Mouse (Mus musculus): ENCODE measurements around the gene Ddx42.

GRCm38 (mm10) chr11:106283371-106283770, 66.6 kb downstream of the Ddx42 start:
- TF ChIP-seq CTCF (IDR thresholded peaks at IDR 0.05; ENCODE audit: borderline replicate concordance, insufficient read depth, low read depth, low read length): no peak
- TF ChIP-seq POLR2A (IDR thresholded peaks at IDR 0.05; ENCODE audit: borderline replicate concordance, insufficient read depth, low read length): no peak

Measured in cerebellum, adult 2 months (tissue).